Mouse (Mus musculus) erythroblast, embryonic 14.5 days (primary cell): ENCODE measurements at regions not wholly inside any gene's neighbourhood (a gene's known extent, or its start where the extent isn't known, plus 50 kb on each side); places are given as distances from the start of the nearest gene placed in this dataset.

ENCODE experiments used
- GATA1 ChIP-seq: IDR thresholded peaks from 2 replicates; pipeline ENCODE4 v1.6.1; 2012; ENCODE audit warnings: low read length, inconsistent platforms, mixed read lengths
- TAL1 ChIP-seq: IDR thresholded peaks from 3 replicates; pipeline ENCODE4 v1.6.1; 2012; ENCODE audit warnings: low read length, inconsistent platforms, mixed read lengths

GRCm38 (mm10) chr11:112587386-112587785 is 194.6 kb upstream of the Sox9 start:
- TF ChIP-seq TAL1 = no peak
- no peak for TF ChIP-seq GATA1
